In the genomic region with DNA sequence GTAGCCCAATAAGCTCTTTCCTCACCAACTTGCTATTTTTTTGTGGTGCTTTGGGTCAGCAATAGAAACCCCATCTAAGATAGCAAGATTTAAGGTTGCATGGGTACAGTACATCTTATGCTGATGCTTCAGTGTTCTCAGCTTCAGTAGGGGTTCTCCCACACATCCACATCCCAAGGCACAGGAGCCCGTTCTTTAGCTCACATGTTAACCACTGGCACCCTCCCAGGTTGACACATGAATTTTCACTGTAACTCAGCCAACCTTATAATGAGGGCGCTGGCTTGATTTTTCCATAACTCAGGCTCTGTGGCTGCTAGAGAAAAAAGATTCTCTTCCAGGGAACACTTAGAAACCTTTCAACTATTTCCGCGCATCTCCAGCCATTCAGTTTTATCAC, we compare ENCODE assay signal across 18 mouse cellular contexts. TPM values are rescaled to one million over a fixed set of nuclear protein-coding genes. Genes with fewer than 3 reads are reported as not detected.
DNase-seq lines count a peak whose midpoint lies in the region; ATAC-seq and TF ChIP-seq lines count a peak whose summit lies in the region.
"Had no signal": no experiment of that assay in that cellular context is flagged by ENCODE, and none has a peak within 500 bp of the region (broad histone marks: within the 10 kb centered on the region; RNA-seq: fewer than 3 reads in every experiment).

No protein-coding gene starts in this region.

- DNase-seq in forebrain, postnatal 0 days: peak; percentile 50
- DNase-seq in fibroblast of lung, adult 2 months (ENCODE audit: low read depth): peak; percentile 13
- peak; percentile 16 to 36 for DNase-seq in layer of hippocampus, postnatal 10 days (ENCODE audit: low spot score in 2 of 2)
- peak; percentile 60 to 76 for DNase-seq in right cerebral cortex, adult 2 months (ENCODE audit: low spot score in 2 of 2)
- DNase-seq in gastrocnemius, adult 8-10 months (ENCODE audit: low spot score in 2 of 2): no peak
- DNase-seq in cerebellum, adult 9-10 months: no peak
- DNase-seq in heart, postnatal 10 days: no peak
- DNase-seq: adrenal gland, postnatal 10 days; B cell, adult 2 months; cerebellum, adult 11 months; kidney, postnatal 10 days had no signal

- intact Hi-C loops in heart, postnatal 10 days (cut with DNase I): no loop called here

- H3K4me2 ChIP-seq in forebrain, postnatal 0 days (ENCODE audit: low read depth): no peak overlapping the region
- no peak overlapping the region for H3K4me2 ChIP-seq in forebrain, embryonic 13.5 days
- H3K4me2 ChIP-seq: embryonic facial prominence, embryonic 12.5 days; heart, embryonic 15.5 days had no signal

- H3K27me3 ChIP-seq in forebrain, postnatal 0 days (ENCODE audit: insufficient read depth, low read length): no peaks in the 10 kb centered on the region
- no peaks in the 10 kb centered on the region for H3K27me3 ChIP-seq in forebrain, embryonic 13.5 days
- H3K27me3 ChIP-seq: embryonic facial prominence, embryonic 12.5 days; heart, embryonic 15.5 days had no signal

- H3K36me3 ChIP-seq in forebrain, postnatal 0 days (ENCODE audit: insufficient read depth): no peaks in the 10 kb centered on the region
- no peaks in the 10 kb centered on the region for H3K36me3 ChIP-seq in forebrain, embryonic 13.5 days (ENCODE audit: poor library complexity, severe bottlenecking)
- H3K36me3 ChIP-seq: embryonic facial prominence, embryonic 12.5 days; heart, embryonic 15.5 days had no signal

- TF ChIP-seq CTCF in forebrain, postnatal 0 days (IDR thresholded peaks at IDR 0.05; ENCODE audit: low read depth): no peak

- H3K9me3 ChIP-seq in forebrain, postnatal 0 days (ENCODE audit: low read length): no peaks in the 10 kb centered on the region
- H3K9me3 ChIP-seq in forebrain, embryonic 13.5 days (replicated peaks): no peaks in the 10 kb centered on the region
- H3K9me3 ChIP-seq: embryonic facial prominence, embryonic 12.5 days; heart, embryonic 15.5 days had no signal

- H3K4me1 ChIP-seq in forebrain, postnatal 0 days (ENCODE audit: insufficient read depth): no peaks in the 10 kb centered on the region
- H3K4me1 ChIP-seq in forebrain, embryonic 13.5 days: no peaks in the 10 kb centered on the region
- H3K4me1 ChIP-seq: embryonic facial prominence, embryonic 12.5 days; heart, embryonic 15.5 days had no signal

- H3K9ac ChIP-seq in forebrain, postnatal 0 days: no peak overlapping the region
- no peak overlapping the region for H3K9ac ChIP-seq in forebrain, embryonic 13.5 days
- H3K9ac ChIP-seq: embryonic facial prominence, embryonic 12.5 days; heart, embryonic 15.5 days had no signal

- no peak overlapping the region for H3K4me3 ChIP-seq in forebrain, postnatal 0 days (ENCODE audit: low read depth, low read length)
- no peak overlapping the region for H3K4me3 ChIP-seq in forebrain, embryonic 13.5 days
- H3K4me3 ChIP-seq: embryonic facial prominence, embryonic 12.5 days; heart, embryonic 15.5 days had no signal

- WGBS in forebrain, postnatal 0 days: 63% methylated on average over 4 of the region's 4 CpGs
- WGBS in forebrain, embryonic 13.5 days: 87% methylated on average over 4 of the region's 4 CpGs

- no peak for ATAC-seq in forebrain, postnatal 0 days
- no peak for ATAC-seq in forebrain, embryonic 13.5 days

- H3K27ac ChIP-seq in forebrain, postnatal 0 days (ENCODE audit: low read depth, low read length): no peak overlapping the region
- H3K27ac ChIP-seq in forebrain, embryonic 13.5 days: no peak overlapping the region
- H3K27ac ChIP-seq: embryonic facial prominence, embryonic 12.5 days; heart, embryonic 15.5 days had no signal

RNA-seq across cellular contexts. Expression of a gene that starts 6.8 kb away (rescaled TPM):
- total RNA-seq in forebrain, postnatal 0 days (2014; rRNA removed): not detected in 2 replicates
- polyA plus RNA-seq in forebrain, postnatal 0 days (2015; fragmentation: Nextera tagmentation; extraction: Ambion mirVana): not detected in 2 replicates
- polyA plus RNA-seq in forebrain, embryonic 13.5 days (2015; fragmentation: Nextera tagmentation; extraction: Ambion mirVana): not detected in 2 replicates
- total RNA-seq in layer of hippocampus, postnatal 10 days (2021): not detected
- not detected for total RNA-seq in gastrocnemius, adult 8-10 months (2022)
- not detected for total RNA-seq in heart, postnatal 10 days (2021)
- total RNA-seq: adrenal gland, postnatal 10 days; gastrocnemius, adult 18-20 months; liver, adult 2 months; MEL had no signal
- polyA plus RNA-seq: embryonic facial prominence, embryonic 12.5 days; heart, embryonic 15.5 days; liver, adult 2 months; stomach, embryonic 14.5 days had no signal

RNA-seq across cellular contexts. Expression of a gene that starts 34.4 kb away (rescaled TPM):
- total RNA-seq in forebrain, postnatal 0 days (2014; rRNA removed): 94.9 and 116 TPM in 2 replicates
- polyA plus RNA-seq in forebrain, postnatal 0 days (2015; fragmentation: Nextera tagmentation; extraction: Ambion mirVana): 105 and 114 TPM in 2 replicates
- polyA plus RNA-seq in forebrain, embryonic 13.5 days (2015; fragmentation: Nextera tagmentation; extraction: Ambion mirVana): 145 and 153 TPM in 2 replicates
- total RNA-seq in layer of hippocampus, postnatal 10 days (2021): 100 to 1,000 TPM; 111 to 122 TPM
- 10 to 100 TPM; 38.9 to 51.8 (median 45.9) TPM for total RNA-seq in gastrocnemius, adult 8-10 months (2022)
- total RNA-seq in heart, postnatal 10 days (2021): 10 to 100 TPM; 47.3 to 48.2 TPM

RNA-seq across cellular contexts. Expression of a gene that starts 35.7 kb away (rescaled TPM):
- total RNA-seq in forebrain, postnatal 0 days (2014; rRNA removed): not detected in 2 replicates
- polyA plus RNA-seq in forebrain, postnatal 0 days (2015; fragmentation: Nextera tagmentation; extraction: Ambion mirVana): 0.53 and 0.56 TPM in 2 replicates
- 0.23 TPM in 1 of 2 replicates, not detected in the other for polyA plus RNA-seq in forebrain, embryonic 13.5 days (2015; fragmentation: Nextera tagmentation; extraction: Ambion mirVana)
- total RNA-seq in layer of hippocampus, postnatal 10 days (2021): not detected
- not detected for total RNA-seq in gastrocnemius, adult 8-10 months (2022)
- not detected for total RNA-seq in heart, postnatal 10 days (2021)
- total RNA-seq: gastrocnemius, adult 18-20 months; MEL had no signal

Comparison
In these comparisons a context has a peak if more than half of its experiments do, and no peak if none do; other contexts are left out.
1. DNase-seq: peak in forebrain, postnatal 0 days (single experiment), fibroblast of lung, adult 2 months (single experiment), layer of hippocampus, postnatal 10 days (2 of 2) and right cerebral cortex, adult 2 months (2 of 2); none in gastrocnemius, adult 8-10 months (0 of 2), cerebellum, adult 9-10 months (single experiment) and heart, postnatal 10 days (0 of 2).